ENCODE assay signal across 12 mouse cellular contexts in the genomic region with DNA sequence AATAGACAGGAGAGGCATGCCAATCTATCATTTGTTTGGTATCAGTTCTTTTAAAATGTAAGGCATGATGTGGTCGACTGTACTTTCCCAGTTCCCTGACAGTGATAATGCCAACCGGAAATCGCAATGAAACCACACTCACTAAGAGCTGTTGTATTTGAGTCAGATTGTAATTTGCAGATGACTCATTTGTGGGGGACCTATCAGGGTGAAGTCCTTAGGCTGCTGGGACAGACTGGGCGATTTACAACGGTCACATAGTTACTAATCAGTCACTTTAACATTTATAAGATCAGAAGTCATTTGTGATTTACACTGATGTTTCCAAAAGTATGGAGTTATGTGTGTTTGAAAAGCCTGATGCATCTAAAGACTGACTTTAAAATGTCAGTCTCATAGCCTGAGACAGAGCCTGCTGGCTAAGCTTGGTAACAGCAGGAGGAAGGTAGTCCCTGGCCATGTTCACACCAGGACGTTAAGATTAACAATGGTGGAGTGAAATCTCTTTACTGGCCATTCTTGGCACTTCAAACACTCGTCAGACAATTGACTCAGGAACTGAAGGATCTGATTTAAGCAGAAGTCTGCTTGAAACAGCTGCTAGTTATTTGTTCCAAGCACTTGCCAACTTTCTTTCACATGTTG.
DNase-seq lines count a peak whose midpoint lies in the region; ATAC-seq and TF ChIP-seq lines count a peak whose summit lies in the region.
"Had no signal": no experiment of that assay in that cellular context is flagged by ENCODE, and none has a peak within 500 bp of the region (broad histone marks: within the 10 kb centered on the region; RNA-seq: fewer than 3 reads in every experiment).

No protein-coding gene starts in this region.

- in situ Hi-C loops in Patski (cut with MboI; ENCODE audit: low pct_unique_long_range_greater_than_20kb) = no loop called here

- no peak overlapping the region for H3K4me2 ChIP-seq in kidney, postnatal 0 days (ENCODE audit: low read length)
- no peak overlapping the region for H3K4me2 ChIP-seq in intestine, embryonic 16.5 days (ENCODE audit: low read depth, low read length)

- H3ac ChIP-seq in C2C12 (ENCODE audit: control insufficient read depth, insufficient read length, low read depth) = peak overlapping the region; percentile 18

- POLR2A ChIA-PET in Patski (lab: Charles Lee) = no interaction called here

- DNase-seq in kidney, postnatal 0 days (ENCODE audit: low spot score) = no peak
- no peak for DNase-seq in kidney, postnatal 10 days
- no peak for DNase-seq in Patski (ENCODE audit: low read depth, low spot score)
- DNase-seq in retina, postnatal 1 day = no peak
- DNase-seq in neural tube, embryonic 10.5 days (ENCODE audit: extremely low spot score, low spot score) = no peak
- no peak for DNase-seq in left cerebral cortex, adult 9 months (ENCODE audit: low spot score in 2 of 2)
- DNase-seq: adrenal gland, postnatal 25 days; cerebellum, adult 2 months; thymus, adult 2 months had no signal

- 34% methylated on average over 7 of the region's 7 CpGs for WGBS in kidney, postnatal 0 days
- WGBS in intestine, embryonic 16.5 days = 34% methylated on average over 7 of the region's 7 CpGs

- no peak overlapping the region for H3K9ac ChIP-seq in kidney, postnatal 0 days (ENCODE audit: low read depth, low read length)
- H3K9ac ChIP-seq in intestine, embryonic 16.5 days (ENCODE audit: low read depth, low read length) = no peak overlapping the region

- CTCF ChIA-PET in Patski (lab: Charles Lee) = interaction anchor here (0.6 kb wide), 1 partner anchor 13 kb away, joined by 3 read pairs; no protein-coding TSS in a partner anchor

- H3K79me2 ChIP-seq in C2C12 (ENCODE audit: control insufficient read depth, insufficient read depth) = peaks cover 6% of the 10 kb centered on the region

- no peak overlapping the region for H3K4me3 ChIP-seq in kidney, postnatal 0 days (replicated peaks; ENCODE audit: low read depth, low read length)
- no peak overlapping the region for H3K4me3 ChIP-seq in C2C12 (ENCODE audit: insufficient read depth, poor library complexity, severe bottlenecking)
- H3K4me3 ChIP-seq in intestine, embryonic 16.5 days (ENCODE audit: low read length) = no peak overlapping the region

- no peaks in the 10 kb centered on the region for H3K27me3 ChIP-seq in kidney, postnatal 0 days (ENCODE audit: insufficient read depth, low read length)
- H3K27me3 ChIP-seq in C2C12 (ENCODE audit: control insufficient read depth, insufficient read depth, insufficient read length) (no peaks in the 10 kb centered on the region), Patski (no peaks in the 10 kb centered on the region)
- no peaks in the 10 kb centered on the region for H3K27me3 ChIP-seq in intestine, embryonic 16.5 days (replicated peaks; ENCODE audit: control insufficient read depth, insufficient read depth, low read length)

- no peaks in the 10 kb centered on the region for H3K9me3 ChIP-seq in kidney, postnatal 0 days (replicated peaks; ENCODE audit: low read length)
- H3K9me3 ChIP-seq in intestine, embryonic 16.5 days (ENCODE audit: control insufficient read depth, low read length) = no peaks in the 10 kb centered on the region

- H3K36me3 ChIP-seq in kidney, postnatal 0 days (ENCODE audit: insufficient read depth, low read length) = no peaks in the 10 kb centered on the region
- H3K36me3 ChIP-seq in C2C12 (ENCODE audit: control insufficient read depth, insufficient read depth) = peaks cover 56% of the 10 kb centered on the region
- no peaks in the 10 kb centered on the region for H3K36me3 ChIP-seq in intestine, embryonic 16.5 days (ENCODE audit: control insufficient read depth, insufficient read depth, low read length)

- no peak for ATAC-seq in kidney, postnatal 0 days (replicated peaks; ENCODE audit: low FRiP score, low read depth)
- ATAC-seq in Patski = peak; percentile 60
- ATAC-seq in intestine, embryonic 16.5 days = peak; percentile 77

- H3K79me3 ChIP-seq in C2C12 (ENCODE audit: low read depth) = peaks cover under 1% of the 10 kb centered on the region

- no peak overlapping the region for H3K27ac ChIP-seq in kidney, postnatal 0 days
- H3K27ac ChIP-seq in intestine, embryonic 16.5 days (ENCODE audit: low read length) = peak overlapping the region; percentile 72
- H3K27ac ChIP-seq: macrophage had no signal

- peak; percentile 40; the same call in 1 of the 2 replicates for TF ChIP-seq CTCF in kidney, postnatal 0 days (IDR thresholded peaks at IDR 0.05; ENCODE audit: low read depth)
- no peak for TF ChIP-seq CTCF in C2C12 (IDR thresholded peaks at IDR 0.05; ENCODE audit: control insufficient read depth, insufficient read depth, insufficient read length)
- TF ChIP-seq CTCF in Patski (IDR thresholded peaks at IDR 0.05) = no peak

- no peaks in the 10 kb centered on the region for H3K4me1 ChIP-seq in kidney, postnatal 0 days (replicated peaks; ENCODE audit: insufficient read depth, low read length)
- H3K4me1 ChIP-seq in intestine, embryonic 16.5 days (ENCODE audit: control insufficient read depth, insufficient read depth, low read length) = 0 out of 2 replicates have a peak, but pooled peaks cover 2% of the 10 kb centered on the region

TF ChIP-seq in C2C12, 6 proteins besides CTCF, POLR2A, EP300 and RAD21:
- TF ChIP-seq USF1 (IDR thresholded peaks at IDR 0.05; ENCODE audit: low read depth) (no peak), MYOD1 (IDR thresholded peaks at IDR 0.05; ENCODE audit: control insufficient read depth, insufficient read length, low read depth) (no peak), FOSL1 (IDR thresholded peaks at IDR 0.05; ENCODE audit: insufficient read depth, low read length, poor library complexity, severe bottlenecking) (peak; percentile 77), MYOG (IDR thresholded peaks at IDR 0.05; ENCODE audit: control insufficient read depth, extremely low read depth, insufficient read length) (no peak), CEBPB (IDR thresholded peaks at IDR 0.05; ENCODE audit: low read depth) (no peak), MAX (IDR thresholded peaks at IDR 0.05) (peak; percentile 6)
